8 mouse cellular contexts compared by ENCODE assay signal in genomic region chr11:97744063-97744717, GRCm38 (mm10). TPM values are rescaled to one million over a fixed set of nuclear protein-coding genes. Genes with fewer than 3 reads are reported as not detected.
A peak's percentile ranks its signal among the peaks of the same experiment; 100 is the strongest.
DNase-seq lines count a peak whose midpoint lies in the region; ATAC-seq and TF ChIP-seq lines count a peak whose summit lies in the region.

Gene Pip4k2b, minus strand, starts transcription at chr11:97744704.

- peak within 1 kb of the TSS; percentile 81 for H3K4me3 ChIP-seq in kidney, embryonic 14.5 days (ENCODE audit: low read length)
- H3K4me3 ChIP-seq in forebrain, embryonic 14.5 days (ENCODE audit: low read depth, low read length), result peak within 1 kb of the TSS; percentile 69
- H3K4me3 ChIP-seq in stomach, postnatal 0 days (ENCODE audit: low read depth, low read length), result peak within 1 kb of the TSS; percentile 72

- H3K9me3 ChIP-seq in kidney, embryonic 14.5 days (ENCODE audit: control insufficient read depth, low read length), result no peaks in the 10 kb centered on the region
- no peaks in the 10 kb centered on the region for H3K9me3 ChIP-seq in forebrain, embryonic 14.5 days (replicated peaks; ENCODE audit: control insufficient read depth, low read length)
- H3K9me3 ChIP-seq in stomach, postnatal 0 days (ENCODE audit: control insufficient read depth, low read length), result no peaks in the 10 kb centered on the region

- intact Hi-C loops in heart, postnatal 10 days (cut with DNase I), result loop anchor here (1.0 kb wide), 1 partner anchor 41 kb away; the partner anchor contains the start of gene Psmb3
- intact Hi-C loops in left cerebral cortex, postnatal 10 days (cut with DNase I), result loop anchor here (5.0 kb wide), 1 partner anchor 42 kb away; the partner anchor contains the start of genes Pcgf2 and Psmb3

- peak; percentile 17; the same call in 1 of the 2 replicates for TF ChIP-seq CTCF in stomach, postnatal 0 days (IDR thresholded peaks at IDR 0.05; ENCODE audit: low read depth)

- peaks cover 28% of the 10 kb centered on the region for H3K4me1 ChIP-seq in kidney, embryonic 14.5 days (ENCODE audit: control insufficient read depth, insufficient read depth, low read length)
- peaks cover 15% of the 10 kb centered on the region for H3K4me1 ChIP-seq in forebrain, embryonic 14.5 days (ENCODE audit: control insufficient read depth, insufficient read depth, low read length)
- peaks cover 6% of the 10 kb centered on the region for H3K4me1 ChIP-seq in stomach, postnatal 0 days (replicated peaks; ENCODE audit: control insufficient read depth, insufficient read depth)

- peaks cover 32% of the 10 kb centered on the region for H3K36me3 ChIP-seq in kidney, embryonic 14.5 days (ENCODE audit: control insufficient read depth, insufficient read depth, low read length)
- H3K36me3 ChIP-seq in forebrain, embryonic 14.5 days (ENCODE audit: control insufficient read depth, insufficient read depth, low read length), result peaks cover 31% of the 10 kb centered on the region
- H3K36me3 ChIP-seq in stomach, postnatal 0 days (ENCODE audit: control insufficient read depth, insufficient read depth, low read length), result 0 out of 2 replicates have a peak, but pooled peaks cover 4% of the 10 kb centered on the region

- H3K27me3 ChIP-seq in kidney, embryonic 14.5 days (ENCODE audit: control insufficient read depth, insufficient read depth, low read length), result no peaks in the 10 kb centered on the region
- no peaks in the 10 kb centered on the region for H3K27me3 ChIP-seq in forebrain, embryonic 14.5 days (replicated peaks; ENCODE audit: control insufficient read depth, insufficient read depth, low read length)
- no peaks in the 10 kb centered on the region for H3K27me3 ChIP-seq in stomach, postnatal 0 days (ENCODE audit: control insufficient read depth, insufficient read depth, low read length)

- peak within 1 kb of the TSS; percentile 70 for H3K4me2 ChIP-seq in kidney, embryonic 14.5 days (replicated peaks; ENCODE audit: low read depth, low read length)
- peak within 1 kb of the TSS; percentile 66 for H3K4me2 ChIP-seq in forebrain, embryonic 14.5 days (ENCODE audit: low read length)
- H3K4me2 ChIP-seq in stomach, postnatal 0 days (replicated peaks; ENCODE audit: low read depth), result peak within 1 kb of the TSS; percentile 73

- peak within 1 kb of the TSS; percentile 72 for H3K9ac ChIP-seq in kidney, embryonic 14.5 days (ENCODE audit: low read depth, low read length)
- peak within 1 kb of the TSS; percentile 76 for H3K9ac ChIP-seq in forebrain, embryonic 14.5 days (ENCODE audit: low read length)
- peak within 1 kb of the TSS; percentile 90 for H3K9ac ChIP-seq in stomach, postnatal 0 days (ENCODE audit: low read length)

- under 1% methylated on average over 57 of the region's 63 CpGs for WGBS in kidney, embryonic 14.5 days
- WGBS in forebrain, embryonic 14.5 days, result under 1% methylated on average over 58 of the region's 63 CpGs
- WGBS in stomach, postnatal 0 days, result 1% methylated on average over 46 of the region's 63 CpGs

- peak within 1 kb of the TSS; percentile 89 for H3K27ac ChIP-seq in kidney, embryonic 14.5 days (ENCODE audit: low read depth, low read length)
- peak within 1 kb of the TSS; percentile 94 for H3K27ac ChIP-seq in forebrain, embryonic 14.5 days (ENCODE audit: low read depth, low read length)
- H3K27ac ChIP-seq in stomach, postnatal 0 days (replicated peaks), result peak within 1 kb of the TSS; percentile 95

- ATAC-seq in kidney, embryonic 14.5 days (ENCODE audit: low FRiP score, low TSS enrichment), result peak; percentile 36
- ATAC-seq in forebrain, embryonic 14.5 days, result peak; percentile 30
- ATAC-seq in megakaryocyte, adult 5-6 weeks (ENCODE audit: poor library complexity, severe bottlenecking), result peak; percentile 28
- peak; percentile 48 for ATAC-seq in stomach, postnatal 0 days (ENCODE audit: low FRiP score, low TSS enrichment)

- no peak for DNase-seq in kidney, postnatal 14 days
- peak; percentile 79 for DNase-seq in adrenal gland, postnatal 14 days
- no peak for DNase-seq in forebrain, embryonic 14.5 days (ENCODE audit: low spot score)
- no peak for DNase-seq in heart, postnatal 10 days
- DNase-seq in left cerebral cortex, postnatal 10 days (ENCODE audit: extremely low spot score in 1 of 2, low spot score in 2 of 2), result peak; percentile 53 to 83
- DNase-seq in stomach, postnatal 0 days (ENCODE audit: low spot score), result peak; percentile 64

- TF ChIP-seq EP300 in stomach, postnatal 0 days (optimal IDR thresholded peaks at IDR 0.05), result no peak

RNA-seq across cellular contexts. Expression of gene Pip4k2b, which starts in this region (rescaled TPM):
- polyA plus RNA-seq in kidney, embryonic 14.5 days (2014; fragmentation: Nextera tagmentation; extraction: Ambion mirVana), result 1.9 and 2.6 TPM in 2 replicates
- 24.8 and 34.7 TPM in 2 replicates for total RNA-seq in adrenal gland, postnatal 14 days (2021)
- 6.0 and 6.9 TPM in 2 replicates for polyA plus RNA-seq in forebrain, embryonic 14.5 days (2014; fragmentation: Nextera tagmentation; extraction: Ambion mirVana)
- 10 to 100 TPM; 19.4 to 26.7 TPM for total RNA-seq in heart, postnatal 10 days (2021)
- 100 to 1,000 TPM; 146 to 153 TPM for total RNA-seq in left cerebral cortex, postnatal 10 days (2021)
- 14.9 and 17.3 TPM in 2 replicates for total RNA-seq in megakaryocyte, adult 5-6 weeks (2015)
- total RNA-seq in megakaryocyte, adult 5-6 weeks (2017), result 19.6 and 25.7 TPM in 2 replicates
- polyA plus RNA-seq in stomach, postnatal 0 days (2015; fragmentation: Nextera tagmentation; extraction: Ambion mirVana), result 0.73 and 0.75 TPM in 2 replicates

Comparison
In these comparisons a context has a peak if more than half of its experiments do, and no peak if none do; other contexts are left out.
1. Peak in DNase-seq, ATAC-seq, H3K4me3 ChIP-seq, H3K27ac ChIP-seq, H3K9ac ChIP-seq and H3K4me2 ChIP-seq in stomach, postnatal 0 days; RNA of the gene not detected or under 1 TPM.
2. DNase-seq: peak in adrenal gland, postnatal 14 days (single experiment) and left cerebral cortex, postnatal 10 days (2 of 2); none in kidney, postnatal 14 days (single experiment), forebrain, embryonic 14.5 days (single experiment) and heart, postnatal 10 days (0 of 2).
3. Peak in every context shown above with its lines, with median percentiles within 50 percentile points of each other: ATAC-seq, H3K27ac ChIP-seq, H3K4me2 ChIP-seq, H3K4me3 ChIP-seq and H3K9ac ChIP-seq.